ENCODE assay signal across 8 mouse cellular contexts in the genomic region with DNA sequence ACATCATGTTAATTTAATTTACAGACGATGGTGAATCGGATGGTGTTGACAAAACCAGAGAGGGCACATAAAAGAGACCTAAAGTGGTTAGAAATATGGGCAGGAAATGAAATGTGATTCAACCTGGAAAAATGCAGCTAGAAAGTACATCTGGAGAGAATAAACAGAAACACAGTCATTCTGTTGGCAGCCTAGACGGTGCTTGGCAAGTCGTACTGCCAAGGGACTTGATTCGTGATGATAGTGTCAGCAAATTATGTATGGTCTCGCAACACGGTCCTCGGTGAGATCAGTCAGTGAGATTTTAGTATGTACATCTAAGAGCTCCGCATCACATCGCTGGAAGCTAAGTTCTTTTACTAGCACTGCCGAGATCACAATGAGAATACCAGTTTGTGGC.
DNase-seq lines count a peak whose midpoint lies in the region.

No protein-coding gene starts in this region.

- intact Hi-C loops in heart, postnatal 14 days (cut with DNase I): no loop called here

- peak; percentile 52 for DNase-seq in adrenal gland, postnatal 10 days
- no peak for DNase-seq in adrenal gland, postnatal 4 days (ENCODE audit: low spot score in 2 of 2)
- peak; percentile 4 for DNase-seq in ovary, postnatal 14 days (ENCODE audit: low spot score)
- DNase-seq in ovary, adult 18-20 months (ENCODE audit: low spot score): no peak
- peak; percentile 43 to 48 for DNase-seq in heart, postnatal 14 days
- peak; percentile 82 for DNase-seq in skeletal muscle tissue, adult 2 months (ENCODE audit: low read depth, low spot score)
- DNase-seq in natural killer cell, adult 2 months (ENCODE audit: low spot score in 2 of 2): no peak
- DNase-seq in layer of hippocampus, postnatal 25 days (ENCODE audit: extremely low spot score in 1 of 2, low spot score in 1 of 2): no peak

Comparison
In these comparisons a context has a peak if more than half of its experiments do, and no peak if none do; other contexts are left out.
1. DNase-seq: peak in adrenal gland, postnatal 10 days (single experiment), ovary, postnatal 14 days (single experiment), heart, postnatal 14 days (2 of 2) and skeletal muscle tissue, adult 2 months (single experiment); none in adrenal gland, postnatal 4 days (0 of 2), ovary, adult 18-20 months (single experiment), natural killer cell, adult 2 months (0 of 2) and layer of hippocampus, postnatal 25 days (0 of 2).